Mouse (Mus musculus): ENCODE data around the gene Ceacam19.

Ceacam19 gene

DNA sequence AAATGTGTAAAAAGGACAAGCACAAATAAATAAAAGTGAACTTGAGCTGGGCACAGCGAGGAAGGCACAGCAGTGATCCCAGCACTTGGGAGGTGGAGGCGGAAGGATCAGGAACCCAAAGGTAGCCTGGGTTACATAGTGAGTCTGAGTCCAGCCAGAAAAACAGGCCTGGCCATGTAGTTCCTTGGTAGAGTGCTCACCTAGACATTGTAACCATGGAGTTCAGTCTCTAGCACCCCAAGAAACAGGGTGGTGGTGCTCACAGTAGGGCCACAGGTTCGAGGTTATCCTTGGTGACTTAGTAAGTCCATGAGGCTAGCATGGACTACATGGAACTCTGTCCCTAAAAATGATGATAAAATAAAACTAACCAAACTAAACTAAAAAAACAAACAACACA, 46.8 kb downstream of the Ceacam19 start:
- no peak for DNase-seq (ENCODE audit: low spot score)

DNA sequence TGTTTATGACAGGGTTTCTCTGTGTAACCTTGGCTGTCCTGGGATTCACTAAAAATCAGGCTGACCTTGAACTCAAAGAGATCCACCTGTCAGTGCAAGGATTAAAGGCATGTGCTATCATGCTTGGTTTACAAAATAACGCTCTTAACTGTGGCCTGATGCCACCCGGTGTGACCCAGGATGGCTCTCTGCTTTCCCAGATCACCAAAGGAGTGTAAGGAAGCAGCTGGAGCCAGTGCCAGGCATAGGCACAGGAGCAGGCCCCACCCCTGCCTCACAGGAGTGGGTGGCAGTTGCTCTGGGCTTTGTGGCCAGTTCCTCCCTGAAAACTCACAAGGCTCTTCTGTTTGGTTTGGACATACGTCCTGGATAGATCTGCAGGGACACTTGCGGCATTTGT, 47.4 kb downstream of the Ceacam19 start:
- DNase-seq (ENCODE audit: low spot score): no peak

DNA sequence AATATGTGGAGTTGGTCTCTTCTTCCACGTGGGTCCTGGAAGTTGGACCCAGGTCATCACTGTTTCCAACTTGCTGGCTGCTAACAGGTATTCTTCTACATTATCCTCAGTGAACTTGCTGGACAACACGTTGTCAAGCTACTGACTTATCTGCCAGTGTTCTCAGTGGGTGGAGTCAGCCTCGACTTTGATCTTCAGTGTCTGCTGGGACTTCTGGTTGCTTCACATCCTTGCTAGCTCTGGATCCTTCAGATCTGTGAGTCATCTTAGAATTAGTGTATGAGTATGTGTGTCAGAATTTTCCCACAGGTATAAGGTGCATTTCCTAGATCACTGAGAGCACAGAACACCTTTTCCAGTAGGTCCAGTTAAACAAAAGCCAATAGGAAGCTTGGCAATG, 50.9 kb downstream of the Ceacam19 start:
- no peak for DNase-seq (ENCODE audit: low spot score)

GRCm38 (mm10) chr7:19834055-19834454, 53.7 kb downstream of the Ceacam19 start:
- DNase-seq (ENCODE audit: low spot score): no peak

- DNase-seq (ENCODE audit: low spot score): no peak
Measured at GRCm38 (mm10) chr7:19831837-19832236, 55.9 kb downstream of the Ceacam19 start.

- DNase-seq (ENCODE audit: low spot score): no peak
Measured at GRCm38 (mm10) chr7:19830682-19831156, 57.0 kb downstream of the Ceacam19 start.

DNA sequence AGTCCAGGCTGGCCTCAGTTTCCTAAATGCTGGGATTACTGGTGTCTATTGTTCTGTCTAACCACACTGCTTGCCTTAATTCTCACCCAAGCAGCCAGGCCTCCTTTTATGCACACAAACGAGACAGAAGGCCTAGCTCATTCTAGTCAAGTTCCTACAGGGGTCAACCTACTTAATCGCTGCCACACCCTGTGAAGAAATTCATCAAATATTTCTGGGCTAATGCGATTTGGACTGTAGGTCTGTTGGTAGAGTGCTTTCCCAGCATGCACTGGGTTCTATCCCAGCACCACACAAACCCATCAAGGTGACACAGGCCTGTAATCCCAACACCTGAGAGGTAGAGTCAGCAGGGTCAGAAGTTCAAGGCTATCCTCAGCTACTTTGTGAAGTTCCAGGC, 58.1 kb downstream of the Ceacam19 start:
- no peak for DNase-seq (ENCODE audit: low spot score)

DNA sequence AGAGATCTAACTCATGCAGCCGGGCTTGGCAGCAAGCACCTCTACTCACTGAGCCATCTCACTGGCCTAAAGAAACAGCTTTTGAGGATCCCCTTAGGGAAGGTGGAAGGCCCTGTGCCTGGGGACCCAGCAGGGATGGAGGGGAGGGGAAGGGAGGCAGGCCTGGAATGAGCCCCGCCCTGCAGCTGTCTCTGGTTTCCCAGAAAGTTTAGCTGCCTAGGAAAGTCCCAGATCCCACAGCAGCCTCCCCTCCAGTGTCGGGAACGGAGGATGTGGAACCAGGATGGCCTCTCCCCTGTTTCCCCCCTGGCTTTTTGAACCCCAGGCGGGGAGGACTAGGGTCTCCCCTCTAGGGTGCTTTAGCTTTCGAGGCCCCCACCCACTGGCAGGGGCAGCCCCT, 61.0 kb downstream of the Ceacam19 start:
- no peak for DNase-seq (ENCODE audit: low spot score)

All from spleen, adult 12 weeks (tissue).